Mouse (Mus musculus) CH12.LX (cell line): ENCODE results near the gene Bri3. TPM values are rescaled to one million over a fixed set of nuclear protein-coding genes. Genes with fewer than 3 reads are reported as not detected.

Experiments
- DNase-seq: peaks from one replicate; pipeline ENCODE4 v3.0.0-alpha.2; 2013; ENCODE audit errors: extremely low read depth
- H3K27ac ChIP-seq: 2 replicates; pipeline ENCODE4 v1.5.1; 2012; ENCODE audit warnings: low read depth, mild to moderate bottlenecking, control low read depth, moderate library complexity; ENCODE audit not compliant: insufficient read depth
- H3K27me3 ChIP-seq: replicated peaks from 2 replicates; pipeline ENCODE3; 2012; ENCODE audit warnings: inconsistent platforms
- H3K36me3 ChIP-seq, 2 experiments: replicated peaks in 1 of 2; 2 replicates each; pipeline versions ENCODE3 to v1.6.1; 2012; ENCODE audit warnings: inconsistent platforms in 1 of 2, low read length in 1 of 2, mild to moderate bottlenecking in 1 of 2, mixed read lengths in 1 of 2, moderate library complexity in 1 of 2; ENCODE audit not compliant: control insufficient read depth in 1 of 2, insufficient read depth in 1 of 2
- H3K4me1 ChIP-seq, 2 experiments: 2 replicates each; pipeline ENCODE4 v1.6.1; 2012; ENCODE audit warnings: inconsistent platforms in 1 of 2, moderate library complexity in 1 of 2; ENCODE audit not compliant: insufficient read depth in 2 of 2, control insufficient read depth in 1 of 2
- H3K4me2 ChIP-seq: 2 replicates; pipeline ENCODE4 v1.6.1; 2012; ENCODE audit warnings: low read depth, mild to moderate bottlenecking, control low read depth; ENCODE audit not compliant: poor library complexity, insufficient read depth, severe bottlenecking
- H3K4me3 ChIP-seq, 3 experiments: fragments of 150-350 bp in 1 of 3; sonication (generic) in 1 of 3; replicated peaks in 1 of 3; 2 replicates each; pipeline versions ENCODE3 to v1.5.1; 2011 to 2012; ENCODE audit warnings: low read depth in 2 of 3, low read length in 2 of 3, mild to moderate bottlenecking in 2 of 3, moderate library complexity in 2 of 3, control low read depth in 1 of 3, improper control_type of control experiment in 1 of 3, inconsistent platforms in 1 of 3, mixed read lengths in 1 of 3; ENCODE audit not compliant: poor library complexity in 1 of 3
- H3K79me2 ChIP-seq: replicated peaks from 2 replicates; pipeline ENCODE4 v1.6.1; 2012; ENCODE audit warnings: mild to moderate bottlenecking, moderate library complexity; ENCODE audit not compliant: control insufficient read depth, poor library complexity, insufficient read depth, severe bottlenecking; ENCODE audit errors: extremely low read depth
- H3K9ac ChIP-seq: 2 replicates; pipeline ENCODE4 v1.6.1; 2012; ENCODE audit warnings: low read depth, mild to moderate bottlenecking, control low read depth, moderate library complexity; ENCODE audit not compliant: insufficient read depth
- H3K9me3 ChIP-seq: replicated peaks from 2 replicates; pipeline ENCODE3; 2012; ENCODE audit warnings: low read length, inconsistent platforms, mixed read lengths
- BHLHE40 ChIP-seq: IDR thresholded peaks from 2 replicates; pipeline ENCODE4 v1.6.1; 2011; ENCODE audit warnings: mild to moderate bottlenecking, low read depth, low read length, improper control_type of control experiment
- CHD2 ChIP-seq: IDR thresholded peaks from 2 replicates; pipeline ENCODE4 v1.6.1; 2011; ENCODE audit warnings: low read length, improper control_type of control experiment
- E2F4 ChIP-seq: IDR thresholded peaks from 2 replicates; pipeline ENCODE4 v1.6.1; 2011; ENCODE audit warnings: low read depth, low read length, improper control_type of control experiment; ENCODE audit not compliant: insufficient replicate concordance
- EP300 ChIP-seq: IDR thresholded peaks from 2 replicates; pipeline ENCODE4 v1.6.1; 2011; ENCODE audit warnings: low read length, improper control_type of control experiment
- ETS1 ChIP-seq: conservative IDR thresholded peaks from 2 replicates; pipeline ENCODE4 v1.6.1; 2012; ENCODE audit warnings: low read depth, mild to moderate bottlenecking, inconsistent platforms, low read length, improper control_type of control experiment, moderate library complexity
- HCFC1 ChIP-seq: IDR thresholded peaks from 2 replicates; pipeline ENCODE4 v1.6.1; 2012; ENCODE audit warnings: low read depth, mild to moderate bottlenecking, inconsistent platforms, low read length, improper control_type of control experiment
- IRF4 ChIP-seq: IDR thresholded peaks from 2 replicates; pipeline ENCODE4 v1.6.1; 2014; ENCODE audit warnings: low read depth, mild to moderate bottlenecking, inconsistent platforms, low read length, improper control_type of control experiment
- JUN ChIP-seq: IDR thresholded peaks from 2 replicates; pipeline ENCODE4 v1.6.1; 2011; ENCODE audit warnings: low read depth, mild to moderate bottlenecking, low read length, improper control_type of control experiment, moderate library complexity; ENCODE audit not compliant: insufficient read depth
- JUND ChIP-seq: conservative IDR thresholded peaks from 2 replicates; pipeline ENCODE4 v1.6.1; 2011; ENCODE audit warnings: low read depth, low read length, improper control_type of control experiment
- MAX ChIP-seq: IDR thresholded peaks from 2 replicates; pipeline ENCODE4 v1.6.1; 2011; ENCODE audit warnings: low read length, improper control_type of control experiment
- MYC ChIP-seq: IDR thresholded peaks from 2 replicates; pipeline ENCODE4 v1.6.1; 2011; ENCODE audit warnings: low read depth, mild to moderate bottlenecking, improper control_type of control experiment, low read length
- NRF1 ChIP-seq: IDR thresholded peaks from 2 replicates; pipeline ENCODE4 v1.6.1; 2014; ENCODE audit warnings: low read depth, mild to moderate bottlenecking, inconsistent platforms, low read length, improper control_type of control experiment, moderate library complexity
- RAD21 ChIP-seq: IDR thresholded peaks from 2 replicates; pipeline ENCODE4 v1.6.1; 2011; ENCODE audit warnings: low read depth, mild to moderate bottlenecking, low read length, improper control_type of control experiment, moderate library complexity
- SMC3 ChIP-seq: IDR thresholded peaks from 2 replicates; pipeline ENCODE4 v1.6.1; 2011; ENCODE audit warnings: low read depth, low read length, improper control_type of control experiment
- TBP ChIP-seq: conservative IDR thresholded peaks from 2 replicates; pipeline ENCODE4 v1.6.1; 2011; ENCODE audit warnings: low read depth, low read length, improper control_type of control experiment
- TCF12 ChIP-seq: IDR thresholded peaks from 2 replicates; pipeline ENCODE4 v1.6.1; 2014; ENCODE audit warnings: low read depth, mild to moderate bottlenecking, inconsistent platforms, low read length, improper control_type of control experiment
- USF2 ChIP-seq: conservative IDR thresholded peaks from 2 replicates; pipeline ENCODE4 v1.6.1; 2011; ENCODE audit warnings: low read depth, low read length, improper control_type of control experiment
- ZKSCAN1 ChIP-seq: IDR thresholded peaks from 2 replicates; pipeline ENCODE4 v1.6.1; 2012; ENCODE audit warnings: low read depth, inconsistent platforms, low read length, improper control_type of control experiment, borderline replicate concordance
- ZMIZ1 ChIP-seq: IDR thresholded peaks from 2 replicates; pipeline ENCODE4 v1.6.1; 2012; ENCODE audit warnings: low read depth, mild to moderate bottlenecking, inconsistent platforms, low read length, improper control_type of control experiment
- ZNF384 ChIP-seq: IDR thresholded peaks from 2 replicates; pipeline ENCODE4 v1.6.1; 2012; ENCODE audit warnings: low read depth, low read length, improper control_type of control experiment, inconsistent platforms
- dilution Hi-C: fragments of 300-500 bp; cut with MboI; formaldehyde crosslinking; loops from 2 replicates; pipeline ENCODE4 v1.14.3; 2020; ENCODE audit warnings: low sequenced_read_pairs; ENCODE audit not compliant: extremely low pct_unique_long_range_greater_than_20kb, extremely low pct_ligation_motif_present
- in situ Hi-C: fragments of 300-500 bp; cut with MboI; formaldehyde crosslinking; loops from 3 replicates; pipeline ENCODE4 v1.14.3; 2019; ENCODE audit warnings: low sequenced_read_pairs, low pct_ligation_motif_present, low pct_unique_long_range_greater_than_20kb, mixed read lengths
- polyA plus RNA-seq: library from polyadenylated mRNA; unstranded; fragments of >175 nt; gene quantifications from 2 replicates; pipeline ENCODE4 v1.2.1, GENCODE M21; 2012; ENCODE audit warnings: low read depth; ENCODE audit not compliant: insufficient read length
- total RNA-seq, 2 experiments: library from RNA; depleted of rRNA; stranded (reverse); fragments of 300-350 nt in 1 of 2; fragments of >200 nt in 1 of 2; gene quantifications; 2 replicates each; pipeline ENCODE4 v1.2.3; 2012 to 2014

Bri3 gene
- total and polyA plus RNA-seq, 3 experiments: 9.3 to 41.7 (median 20.3) TPM

DNA sequence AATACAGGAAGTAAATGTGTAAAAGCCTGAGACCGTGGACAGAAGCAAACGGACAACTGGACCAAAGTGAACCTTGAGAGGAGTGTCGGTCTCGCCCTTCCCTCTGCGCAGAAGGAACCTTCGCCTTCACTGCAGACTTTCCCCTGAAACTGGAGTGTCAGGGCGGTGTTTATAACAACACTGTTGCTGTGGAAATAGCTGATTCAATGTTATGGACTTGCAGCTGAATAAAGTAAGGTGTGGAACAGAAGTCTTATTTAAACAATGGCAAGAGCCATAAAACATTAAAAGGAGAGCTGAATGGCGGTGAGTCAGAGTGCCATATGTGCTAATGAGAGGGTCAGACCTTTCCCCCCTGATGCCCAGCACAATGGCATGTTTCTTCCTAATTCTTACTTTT is 73.2 kb downstream of the Bri3 start:
- H3K27ac ChIP-seq: no peak overlapping the region
- H3K9me3 ChIP-seq: no peaks in the 10 kb centered on the region
- dilution Hi-C loops (no loop called here), in situ Hi-C loops (no loop called here)
- H3K4me2 ChIP-seq: no peak overlapping the region
- peaks cover 0 to 7% of the 10 kb centered on the region in 2 experiments; a peak in 2 of 4 replicates for H3K4me1 ChIP-seq
- no peaks in the 10 kb centered on the region for H3K36me3 ChIP-seq
- TF ChIP-seq ETS1 (no peak), CHD2 (no peak), ZNF384 (no peak), ZKSCAN1 (no peak), USF2 (no peak), HCFC1 (no peak), JUND (no peak), IRF4 (no peak), JUN (no peak), E2F4 (no peak), EP300 (no peak), TBP (no peak), MAX (no peak), BHLHE40 (no peak), MYC (no peak)
- H3K4me3 ChIP-seq: no peak overlapping the region
- no peaks in the 10 kb centered on the region for H3K27me3 ChIP-seq
- no peak for DNase-seq
- no peaks in the 10 kb centered on the region for H3K79me2 ChIP-seq
- H3K9ac ChIP-seq: no peak overlapping the region

DNA sequence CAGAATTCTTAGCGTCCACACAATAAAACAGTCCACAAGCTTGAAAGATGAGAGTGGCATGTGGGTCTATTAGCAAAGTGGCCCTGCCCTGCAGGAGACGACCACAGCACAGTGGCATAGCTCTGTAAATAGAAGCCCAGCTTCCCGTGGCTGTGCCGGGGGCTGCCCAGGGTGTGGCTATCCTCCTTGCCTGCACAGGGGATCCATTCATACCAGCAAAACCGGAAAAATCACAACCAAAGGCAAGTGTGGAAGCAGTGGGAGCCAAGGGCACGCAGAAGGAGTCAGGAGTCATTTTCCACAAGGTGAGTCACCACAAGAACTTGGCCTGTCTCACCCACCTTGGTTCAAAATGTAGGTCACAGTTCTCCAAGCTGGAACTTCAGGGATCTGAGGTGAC is 74.0 kb downstream of the Bri3 start:
- no peaks in the 10 kb centered on the region for H3K36me3 ChIP-seq
- TF ChIP-seq NRF1: no peak
- no peak for TF ChIP-seq ZKSCAN1
- TF ChIP-seq TCF12: no peak
- TF ChIP-seq E2F4: no peak
- no peak for TF ChIP-seq ZMIZ1
- no peak for TF ChIP-seq ETS1
- no peak for TF ChIP-seq TBP
- TF ChIP-seq RAD21: no peak
- no peak for TF ChIP-seq SMC3
- TF ChIP-seq USF2: no peak
- TF ChIP-seq, all 38 proteins: peak for 0
- in situ Hi-C loops (no loop called here), dilution Hi-C loops (no loop called here)
- Histone ChIP-seq H3K9me3 (no peaks in the 10 kb centered on the region), H3K4me1 (peaks cover 0 to 4% of the 10 kb centered on the region in 2 experiments; a peak in 2 of 4 replicates), H3K4me2 (no peak overlapping the region), H3K4me3 (no peak overlapping the region), H3K27ac (no peak overlapping the region), H3K9ac (no peak overlapping the region), H3K79me2 (no peaks in the 10 kb centered on the region), H3K27me3 (no peaks in the 10 kb centered on the region)
- DNase-seq: no peak
